Mouse (Mus musculus): ENCODE results near the gene Tmem8. TPM values are rescaled to one million over a fixed set of nuclear protein-coding genes. Genes with fewer than 3 reads are reported as not detected.

Gene Tmem8
- polyA plus RNA-seq, 1 experiment from 2014 or later: 1.6 TPM

- Histone ChIP-seq H3K9me3 (replicated peaks) (no peaks in the 10 kb centered on the region), H3K4me1 (peaks cover 50% of the 10 kb centered on the region), H3K4me3 (no peak overlapping the region), H3K27ac (replicated peaks) (peak overlapping the region; percentile 93), H3K27me3 (ENCODE audit: low read depth, poor library complexity, severe bottlenecking) (peaks cover 43% of the 10 kb centered on the region), H3K36me3 (peaks cover 14% of the 10 kb centered on the region)
- 91% methylated on average over 11 of the region's 11 CpGs for WGBS
- no peak for DNase-seq (ENCODE audit: low spot score)
Observed at GRCm38 (mm10) chr17:26137106-26137750, 24.1 kb downstream of the Tmem8 start.

GRCm38 (mm10) chr17:26137751-26138130 is 24.6 kb downstream of the Tmem8 start:
- H3K4me3 ChIP-seq: peak overlapping the region; percentile 93
- no peak for DNase-seq (ENCODE audit: low spot score)
- H3K9me3 ChIP-seq (replicated peaks): no peaks in the 10 kb centered on the region
- peaks cover 17% of the 10 kb centered on the region for H3K36me3 ChIP-seq
- H3K27ac ChIP-seq (replicated peaks): peak overlapping the region; percentile 93
- H3K4me1 ChIP-seq: peaks cover 45% of the 10 kb centered on the region
- WGBS: 73% methylated on average over 2 of the region's 2 CpGs
- peaks cover 43% of the 10 kb centered on the region for H3K27me3 ChIP-seq (ENCODE audit: low read depth, poor library complexity, severe bottlenecking)

- under 1% methylated on average over 42 of the region's 42 CpGs for WGBS
- H3K36me3 ChIP-seq: peaks cover 23% of the 10 kb centered on the region
- H3K4me1 ChIP-seq: peaks cover 40% of the 10 kb centered on the region
- peak; percentile 97 for DNase-seq (ENCODE audit: low spot score)
- peak within 1 kb of the TSS; percentile 93 for H3K27ac ChIP-seq (replicated peaks)
- peaks cover 40% of the 10 kb centered on the region for H3K27me3 ChIP-seq (ENCODE audit: low read depth, poor library complexity, severe bottlenecking)
- no peaks in the 10 kb centered on the region for H3K9me3 ChIP-seq (replicated peaks)
- H3K4me3 ChIP-seq: peak within 1 kb of the TSS; percentile 93
Observed at GRCm38 (mm10) chr17:26138239-26138836, 25.2 kb downstream of the Tmem8 start, which contains the start of gene Axin1. Axin1 (plus strand) TSS chr17:26138688.

GRCm38 (mm10) chr17:26138901-26139381 is 25.8 kb downstream of the Tmem8 start:
- no peak for DNase-seq (ENCODE audit: low spot score)
- under 1% methylated on average over 58 of the region's 58 CpGs for WGBS

GRCm38 (mm10) chr17:26142796-26143195 is 29.7 kb downstream of the Tmem8 start:
- no peak for DNase-seq (ENCODE audit: low spot score)
- 92% methylated on average over 4 of the region's 4 CpGs for WGBS
- H3K27ac ChIP-seq (replicated peaks): no peak overlapping the region
- peaks cover 59% of the 10 kb centered on the region for H3K36me3 ChIP-seq
- no peaks in the 10 kb centered on the region for H3K27me3 ChIP-seq (ENCODE audit: low read depth, poor library complexity, severe bottlenecking)
- no peaks in the 10 kb centered on the region for H3K9me3 ChIP-seq (replicated peaks)
- H3K4me3 ChIP-seq: no peak overlapping the region
- H3K4me1 ChIP-seq: peaks cover 26% of the 10 kb centered on the region

More at GRCm38 (mm10) chr17:26138901-26139381, 25.8 kb downstream of the Tmem8 start:
- H3K9me3 ChIP-seq (replicated peaks): no peaks in the 10 kb centered on the region
- peaks cover 35% of the 10 kb centered on the region for H3K4me1 ChIP-seq
- peaks cover 25% of the 10 kb centered on the region for H3K36me3 ChIP-seq
- peak overlapping the region; percentile 93 for H3K4me3 ChIP-seq
- H3K27ac ChIP-seq (replicated peaks): peak overlapping the region; percentile 93
- peaks cover 34% of the 10 kb centered on the region for H3K27me3 ChIP-seq (ENCODE audit: low read depth, poor library complexity, severe bottlenecking)

GRCm38 (mm10) chr17:26143386-26143785 is 30.3 kb downstream of the Tmem8 start:
- Histone ChIP-seq H3K27me3 (ENCODE audit: low read depth, poor library complexity, severe bottlenecking) (no peaks in the 10 kb centered on the region), H3K4me3 (no peak overlapping the region), H3K36me3 (peaks cover 65% of the 10 kb centered on the region), H3K9me3 (replicated peaks) (no peaks in the 10 kb centered on the region), H3K27ac (replicated peaks) (no peak overlapping the region), H3K4me1 (peaks cover 20% of the 10 kb centered on the region)
- WGBS: 95% methylated on average over 5 of the region's 5 CpGs
- no peak for DNase-seq (ENCODE audit: low spot score)

- Histone ChIP-seq H3K4me1 (no peaks in the 10 kb centered on the region), H3K9me3 (replicated peaks) (peaks cover 16% of the 10 kb centered on the region; the same call in 1 of the 2 replicates), H3K27me3 (ENCODE audit: low read depth, poor library complexity, severe bottlenecking) (no peaks in the 10 kb centered on the region), H3K4me3 (no peak overlapping the region), H3K27ac (replicated peaks) (no peak overlapping the region), H3K36me3 (peaks cover 98% of the 10 kb centered on the region)
- no peak for DNase-seq (ENCODE audit: low spot score)
- WGBS: 74% methylated on average over 2 of the region's 2 CpGs
Observed at GRCm38 (mm10) chr17:26149056-26149455, 36.0 kb downstream of the Tmem8 start.

GRCm38 (mm10) chr17:26151886-26152630 is 39.0 kb downstream of the Tmem8 start:
- Histone ChIP-seq H3K9me3 (replicated peaks) (peaks cover 16% of the 10 kb centered on the region; the same call in 1 of the 2 replicates), H3K4me1 (no peaks in the 10 kb centered on the region), H3K27me3 (ENCODE audit: low read depth, poor library complexity, severe bottlenecking) (no peaks in the 10 kb centered on the region), H3K27ac (replicated peaks) (no peak overlapping the region), H3K36me3 (peaks cover 94% of the 10 kb centered on the region), H3K4me3 (no peak overlapping the region)
- no peak for DNase-seq (ENCODE audit: low spot score)
- WGBS: 87% methylated on average over 2 of the region's 2 CpGs

GRCm38 (mm10) chr17:26162736-26163135 is 49.6 kb downstream of the Tmem8 start:
- no peak for DNase-seq (ENCODE audit: low spot score)
- Histone ChIP-seq H3K36me3 (peaks cover 39% of the 10 kb centered on the region), H3K27ac (replicated peaks) (no peak overlapping the region), H3K4me1 (no peaks in the 10 kb centered on the region), H3K4me3 (no peak overlapping the region), H3K9me3 (replicated peaks) (no peaks in the 10 kb centered on the region), H3K27me3 (ENCODE audit: low read depth, poor library complexity, severe bottlenecking) (no peaks in the 10 kb centered on the region)
- WGBS: 98% methylated on average over 1 of the region's 1 CpGs

GRCm38 (mm10) chr17:26168039-26168438 is 54.9 kb downstream of the Tmem8 start:
- H3K4me1 ChIP-seq: no peaks in the 10 kb centered on the region
- H3K4me3 ChIP-seq: no peak overlapping the region
- no peak for DNase-seq (ENCODE audit: low spot score)
- peaks cover 47% of the 10 kb centered on the region for H3K36me3 ChIP-seq
- WGBS: 95% methylated on average over 2 of the region's 2 CpGs
- H3K27ac ChIP-seq (replicated peaks): no peak overlapping the region
- no peaks in the 10 kb centered on the region for H3K27me3 ChIP-seq (ENCODE audit: low read depth, poor library complexity, severe bottlenecking)
- no peaks in the 10 kb centered on the region for H3K9me3 ChIP-seq (replicated peaks)

Measured in midbrain, embryonic 10.5 days (tissue).